Mouse (Mus musculus) forebrain, embryonic 10.5 days (tissue): ENCODE measurements around the gene Chil4. TPM values are rescaled to one million over a fixed set of nuclear protein-coding genes. Genes with fewer than 3 reads are reported as not detected.

Source experiments
- polyA plus RNA-seq: library from polyadenylated mRNA; unstranded; fragments of >200 nt; fragmentation: Nextera tagmentation; extraction: Ambion mirVana; gene quantifications from 2 replicates; pipeline ENCODE4 v1.2.1, GENCODE M21; 2016

Chil4 gene
- polyA plus RNA-seq, 1 experiment from 2014 or later, result not detected

Other genes starting within 250 kb of the Chil4 start
- 2.4 TPM in 2 replicates for gene Ovgp1, start 245.8 kb downstream of the Chil4 start, polyA plus RNA-seq
- gene Pifo, start 204.9 kb downstream of the Chil4 start, polyA plus RNA-seq, result 1.8 and 1.9 TPM in 2 replicates
- not detected in 2 replicates for gene Chil5, start 186.7 kb downstream of the Chil4 start, polyA plus RNA-seq
- 0.77 and 0.90 TPM in 2 replicates for gene Chia1, start 106.3 kb downstream of the Chil4 start, polyA plus RNA-seq
- not detected in 2 replicates for gene Chil3, start 51.9 kb downstream of the Chil4 start, polyA plus RNA-seq
- gene Chil6, start 186.7 kb upstream of the Chil4 start, polyA plus RNA-seq, result not detected in 2 replicates